Mouse (Mus musculus) heart, adult 2 months (tissue): ENCODE results near the gene 2610318N02Rik.
A peak's percentile ranks its signal among the peaks of the same experiment; 100 is the strongest.

Source experiments
- CTCF ChIP-seq: fragments of 200-600 bp; IDR thresholded peaks from 2 replicates; pipeline ENCODE4 v1.8.1; 2022; ENCODE audit warnings: antibody characterized with exemption, mild to moderate bottlenecking, moderate library complexity
- POLR2A ChIP-seq: fragments of 200-500 bp; IDR thresholded peaks from 2 replicates; pipeline ENCODE4 v1.6.1; 2011; ENCODE audit warnings: mild to moderate bottlenecking, low read depth, low read length, control low read depth; ENCODE audit not compliant: insufficient read depth

DNA sequence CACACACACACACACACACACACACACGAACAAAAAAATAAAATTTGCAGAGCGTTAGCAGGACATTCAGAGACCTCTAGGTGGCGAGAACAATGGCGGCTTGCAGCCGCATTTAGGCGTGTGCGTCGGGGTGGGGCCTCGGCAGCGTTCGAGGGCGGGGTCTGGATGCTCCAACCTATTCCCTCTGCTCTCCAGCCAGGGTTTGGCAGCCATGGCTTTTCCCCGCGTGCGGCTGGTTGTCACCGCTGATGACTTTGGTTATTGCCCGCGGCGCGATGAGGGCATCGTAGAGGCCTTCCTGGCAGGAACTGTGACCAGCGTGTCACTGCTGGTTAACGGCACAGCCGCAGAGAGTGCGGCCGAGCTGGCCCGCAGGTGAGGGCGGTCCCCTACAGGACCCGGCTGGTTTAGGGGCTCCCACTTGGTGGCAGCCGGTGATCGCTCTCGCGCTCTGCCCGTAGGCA lies 21.8 kb upstream of the 2610318N02Rik start, which contains the start of gene Ccdc116:
- TF ChIP-seq POLR2A (no peak), CTCF (peak; percentile 59)
